Mouse (Mus musculus): Measurements from ENCODE around the gene St3gal4.

DNA sequence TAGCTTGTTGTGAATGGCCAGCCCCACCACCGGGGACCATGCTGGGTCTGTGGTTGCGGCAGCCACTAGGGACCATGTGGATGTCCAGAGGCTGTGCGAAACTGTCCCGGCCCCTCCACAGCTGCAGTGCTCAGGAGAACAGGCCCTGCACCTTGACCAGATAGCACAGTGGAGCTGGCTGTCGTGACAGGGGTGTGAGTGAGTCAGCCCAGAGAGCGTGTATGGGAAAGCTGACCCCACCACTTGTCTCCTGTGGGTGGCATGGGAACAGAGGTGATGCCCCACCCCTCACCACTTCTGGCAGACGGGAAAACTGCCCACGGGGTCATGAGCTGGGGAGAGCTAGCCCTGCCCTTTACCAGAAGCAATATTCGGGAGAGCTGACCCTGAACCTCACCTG lies 26.1 kb upstream of the St3gal4 start:
- TF ChIP-seq CTCF (IDR thresholded peaks at IDR 0.05; ENCODE audit: extremely low read depth, insufficient read depth, insufficient read length, insufficient replicate concordance): no peak
- no peak for TF ChIP-seq POLR2A (IDR thresholded peaks at IDR 0.05; ENCODE audit: low read depth, low read length)
